Mouse (Mus musculus) myocyte (in vitro differentiated cells): Measurements from ENCODE around the gene Ap1s1.

ENCODE experiments used
- E2F4 ChIP-seq: IDR thresholded peaks from one replicate; pipeline ENCODE4 v1.6.1; 2011; ENCODE audit warnings: mild to moderate bottlenecking, control low read depth, moderate library complexity; ENCODE audit not compliant: insufficient read depth
- MYOG ChIP-seq, 3 experiments: IDR thresholded peaks; one replicate each; pipeline ENCODE4 v1.6.1; 2011; ENCODE audit warnings: control low read depth in 2 of 3, low read depth in 2 of 3, mild to moderate bottlenecking in 2 of 3; ENCODE audit not compliant: insufficient read length in 2 of 3, control insufficient read depth in 1 of 3, insufficient read depth in 1 of 3
- POLR2A ChIP-seq: IDR thresholded peaks from one replicate; pipeline ENCODE4 v1.6.1; 2011; ENCODE audit warnings: low read depth, mild to moderate bottlenecking, control low read depth, moderate library complexity; ENCODE audit not compliant: insufficient read length
- USF1 ChIP-seq: IDR thresholded peaks from one replicate; pipeline ENCODE4 v1.6.1; 2011; ENCODE audit warnings: low read depth, mild to moderate bottlenecking, control low read depth, moderate library complexity

GRCm38 (mm10) chr5:136987934-136988271 is 58.0 kb downstream of the Ap1s1 start, which contains the start of gene Znhit1:
- TF ChIP-seq POLR2A (no peak), USF1 (no peak), MYOG (IDR thresholded peaks at IDR 0.05; ENCODE audit: control insufficient read depth in 1 of 3, insufficient read depth in 1 of 3, insufficient read length in 2 of 3, low read depth in 2 of 3) (no peak), E2F4 (no peak)
